Mouse (Mus musculus) heart, adult 8-10 months (tissue): ENCODE results near the gene Snupn. TPM values are rescaled to one million over a fixed set of nuclear protein-coding genes. Genes with fewer than 3 reads are reported as not detected.
A peak's percentile ranks its signal among the peaks of the same experiment; 100 is the strongest.

Experiments used
- DNase-seq: peaks from one replicate; pipeline ENCODE4 v3.0.0; 2022; ENCODE audit warnings: low spot score
- total RNA-seq, 4 experiments: library from RNA; stranded (reverse); gene quantifications; 2 replicates each; pipeline ENCODE4 v1.2.4; 2022

Gene Snupn
- total RNA-seq, 4 experiments from 2014 or later, result 9.1 to 11.4 (median 10.3) TPM

DNA sequence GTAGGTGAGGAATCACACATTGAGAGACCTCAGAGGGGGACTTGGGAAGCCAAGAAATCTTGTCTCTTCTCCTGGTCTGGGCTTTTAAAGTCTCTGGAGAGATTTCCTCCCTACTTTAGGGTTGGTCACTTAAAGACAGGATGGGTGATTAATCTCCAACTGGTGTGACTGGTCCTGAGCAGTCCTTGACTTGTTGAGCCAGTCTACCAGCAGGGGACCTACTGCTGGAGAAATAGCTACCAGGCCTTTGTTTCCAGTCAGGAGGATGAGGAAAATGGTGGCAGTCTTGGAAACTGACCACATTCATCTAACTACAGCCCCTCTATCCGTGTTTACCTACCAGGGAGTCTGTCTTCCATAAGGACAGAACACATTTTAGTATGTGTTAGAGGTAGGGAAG is 61.7 kb downstream of the Snupn start:
- DNase-seq, result no peak

DNA sequence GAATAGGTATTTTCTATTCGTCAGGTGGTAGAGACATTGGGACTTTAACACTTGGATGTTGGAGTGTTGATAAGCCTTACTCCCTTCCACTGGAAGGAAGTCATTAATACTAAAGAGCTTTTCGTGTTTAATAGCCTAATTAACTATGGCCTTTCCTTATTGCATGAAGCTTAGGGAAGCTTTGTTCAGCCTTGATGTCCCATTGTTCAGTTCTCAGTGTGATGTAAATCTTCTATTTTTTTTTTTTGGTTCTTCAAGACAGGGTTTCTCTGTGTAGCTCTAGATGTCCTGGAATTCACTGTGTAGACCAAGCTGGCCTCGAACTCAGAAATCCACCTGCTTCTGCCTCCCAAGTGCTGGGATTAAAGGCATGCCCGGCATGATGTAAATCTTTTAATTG is 62.2 kb downstream of the Snupn start:
- no peak for DNase-seq

DNA sequence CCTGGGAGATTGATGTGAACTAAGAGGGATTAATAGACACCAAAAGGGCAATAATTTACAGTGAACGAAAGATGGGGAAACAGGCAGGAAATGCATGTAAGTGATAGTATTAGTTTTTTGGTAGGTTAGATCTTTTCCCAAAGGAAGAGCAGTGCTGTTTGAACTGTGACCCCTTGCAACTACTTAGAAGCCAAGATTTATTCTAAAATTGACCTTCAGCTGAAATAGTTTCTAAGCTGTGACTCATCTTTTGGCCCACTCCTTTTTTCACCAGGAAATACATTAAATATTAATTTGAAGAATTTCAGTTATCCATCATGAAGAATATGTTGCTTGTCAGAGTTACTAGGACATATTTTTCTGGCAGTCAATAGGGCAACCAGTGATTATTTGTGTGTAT is 63.1 kb downstream of the Snupn start:
- peak; percentile 21 for DNase-seq

DNA sequence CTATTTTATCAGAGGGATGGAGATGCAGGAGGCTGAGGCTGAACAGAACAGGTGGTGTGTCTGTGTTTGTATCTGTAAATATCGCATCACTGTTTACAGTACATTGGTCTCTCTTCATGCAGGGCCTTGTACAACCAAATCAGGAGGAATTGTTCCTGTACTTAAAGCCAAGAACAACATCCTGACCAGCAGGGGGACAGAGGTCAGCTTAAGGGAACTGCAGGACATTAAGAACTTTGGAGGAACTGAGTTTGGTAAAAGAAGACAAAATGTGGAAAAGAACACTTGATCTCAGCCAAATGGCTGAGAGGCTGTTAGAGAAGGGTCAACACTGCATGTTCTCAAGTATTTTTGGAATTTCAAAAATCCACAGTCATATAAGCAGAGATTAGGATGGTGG is 64.1 kb downstream of the Snupn start:
- DNase-seq, result peak; percentile 78

DNA sequence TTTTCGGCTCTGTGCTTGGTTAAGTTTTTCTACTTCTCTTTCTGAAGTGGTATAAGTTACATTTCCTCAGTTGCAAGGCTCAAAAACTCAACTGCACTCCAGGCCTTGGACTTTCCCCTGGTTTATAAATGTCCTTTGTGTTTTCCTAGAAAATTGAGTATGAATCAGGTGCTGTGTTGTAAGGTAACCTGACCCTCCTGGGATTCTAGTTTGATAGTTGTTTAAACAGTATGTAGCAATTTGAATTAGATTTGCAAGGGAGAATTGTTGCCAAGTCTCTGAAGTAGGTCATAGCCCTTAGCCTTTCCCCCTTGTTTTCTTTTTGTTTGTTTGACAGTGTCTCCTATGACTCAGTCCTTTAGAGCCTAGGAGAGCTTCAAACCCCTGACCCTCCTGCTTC is 67.0 kb downstream of the Snupn start:
- DNase-seq, result no peak

DNA sequence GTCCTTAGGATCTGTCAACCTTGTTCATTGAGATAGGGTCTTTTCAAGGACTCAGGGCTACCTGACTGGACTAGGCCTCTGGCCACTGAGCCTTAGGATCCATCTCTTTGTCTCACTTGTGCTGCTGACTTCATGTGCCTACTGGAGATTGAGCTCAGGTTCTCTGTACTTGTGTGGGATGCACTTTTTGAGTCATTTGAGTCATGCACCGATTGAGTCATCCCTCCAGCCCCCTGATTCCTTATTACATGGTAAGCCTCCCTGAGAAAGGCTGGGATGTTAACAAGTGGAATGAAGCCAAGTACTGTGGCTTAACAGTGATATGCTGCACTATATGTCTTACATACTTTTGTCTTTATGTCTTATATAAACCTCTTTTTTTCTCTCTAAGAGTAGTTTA is 81.1 kb downstream of the Snupn start:
- DNase-seq, result no peak

Other genes with a start within 250 kb of the Snupn start
- 1 to 10 TPM; 1.0 to 1.7 (median 1.2) TPM for gene Lingo1, start 154.4 kb upstream of the Snupn start, total RNA-seq
- not detected for gene Odf3l1, start 86.2 kb upstream of the Snupn start, total RNA-seq
- gene Cspg4, start 85.8 kb upstream of the Snupn start, total RNA-seq, result 10 to 100 TPM in 3 of 4 experiments, 1 to 10 TPM in 1; 9.4 to 14.7 (median 10.7) TPM
- 10 to 100 TPM in 1 of 4 experiments, 1 to 10 TPM in 3; 7.3 to 10.3 (median 8.4) TPM for gene Snx33, start 22.5 kb upstream of the Snupn start, total RNA-seq
- 10 to 100 TPM; 58.6 to 70.1 (median 65.8) TPM for gene Imp3, start 13.4 kb upstream of the Snupn start, total RNA-seq
- gene Ptpn9, start 44.0 kb downstream of the Snupn start, total RNA-seq, result 10 to 100 TPM in 1 of 4 experiments, 1 to 10 TPM in 3; 6.3 to 10.2 (median 8.9) TPM
- 10 to 100 TPM; 28.4 to 40.4 (median 30.9) TPM for gene Sin3a, start 121.2 kb downstream of the Snupn start, total RNA-seq
- gene Man2c1, start 179.8 kb downstream of the Snupn start, total RNA-seq, result 10 to 100 TPM; 45.6 to 56.1 (median 48.9) TPM
- 1 to 10 TPM; 5.4 to 7.1 (median 6.1) TPM for gene Neil1, start 197.4 kb downstream of the Snupn start, total RNA-seq
- gene Commd4, start 207.5 kb downstream of the Snupn start, total RNA-seq, result 10 to 100 TPM; 22.5 to 32.7 (median 29.0) TPM